Mouse (Mus musculus) ES-E14 (cell line): ENCODE measurements around the gene Cdk5r2.

Experiments used
- CHD2 ChIP-seq: IDR thresholded peaks from 2 replicates; pipeline ENCODE4 v1.6.1; 2014; ENCODE audit warnings: mild to moderate bottlenecking, low read depth, low read length, inconsistent platforms
- HCFC1 ChIP-seq: IDR thresholded peaks from 2 replicates; pipeline ENCODE4 v1.6.1; 2012; ENCODE audit warnings: low read length, inconsistent platforms, borderline replicate concordance; ENCODE audit not compliant: insufficient read depth
- MAFK ChIP-seq: IDR thresholded peaks from 2 replicates; pipeline ENCODE4 v1.6.1; 2014; ENCODE audit warnings: mild to moderate bottlenecking, low read depth, low read length, inconsistent platforms; ENCODE audit not compliant: insufficient read depth
- ZC3H11A ChIP-seq: IDR thresholded peaks from 2 replicates; pipeline ENCODE4 v1.6.1; 2012; ENCODE audit warnings: low read depth, mild to moderate bottlenecking, inconsistent platforms, low read length, borderline replicate concordance
- ZNF384 ChIP-seq: IDR thresholded peaks from 2 replicates; pipeline ENCODE4 v1.6.1; 2012; ENCODE audit warnings: low read depth, low read length, inconsistent platforms

DNA sequence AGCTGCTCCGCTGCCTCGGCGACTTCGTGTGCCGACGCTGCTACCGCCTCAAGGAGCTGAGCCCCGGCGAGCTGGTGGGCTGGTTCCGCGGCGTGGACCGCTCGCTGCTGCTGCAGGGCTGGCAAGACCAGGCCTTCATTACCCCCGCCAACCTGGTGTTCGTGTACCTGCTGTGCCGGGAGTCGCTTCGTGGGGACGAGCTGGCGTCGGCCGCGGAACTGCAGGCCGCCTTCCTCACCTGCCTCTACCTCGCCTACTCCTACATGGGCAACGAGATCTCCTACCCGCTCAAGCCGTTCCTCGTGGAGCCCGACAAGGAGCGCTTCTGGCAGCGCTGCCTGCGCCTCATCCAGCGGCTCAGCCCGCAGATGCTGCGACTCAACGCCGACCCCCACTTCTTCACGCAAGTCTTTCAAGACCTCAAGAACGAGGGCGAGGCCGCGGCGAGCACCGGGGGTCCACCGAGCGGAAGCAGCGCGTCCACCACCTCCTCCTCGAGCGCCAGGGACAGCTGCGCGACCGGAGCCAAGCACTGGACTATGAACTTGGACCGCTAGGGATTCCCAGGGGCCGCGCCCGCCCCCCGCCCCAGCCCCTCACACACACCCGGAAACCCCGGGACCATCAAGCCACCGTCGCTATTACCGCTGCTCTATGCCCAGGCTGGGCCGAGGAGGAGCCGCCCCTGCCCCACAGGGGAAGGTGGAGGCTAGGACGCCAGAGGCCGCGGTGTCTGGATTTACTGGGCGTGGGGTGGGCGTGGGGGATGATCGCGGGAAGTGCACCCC, 1.1 kb downstream of the Cdk5r2 start:
- no peak for TF ChIP-seq HCFC1
- TF ChIP-seq ZNF384, result no peak
- TF ChIP-seq ZC3H11A, result no peak
- TF ChIP-seq MAFK, result no peak
- no peak for TF ChIP-seq CHD2
